Mouse (Mus musculus) hindbrain, embryonic 14.5 days (tissue): ENCODE measurements at regions not wholly inside any gene's neighbourhood (a gene's known extent, or its start where the extent isn't known, plus 50 kb on each side); places are given as distances from the start of the nearest gene placed in this dataset.

Experiments used
- ATAC-seq: fragments of 200-750 bp; cut with Nextera tagmentation; 2 replicates; pipeline ENCODE4 v1.8.0; 2017; ENCODE audit warnings: moderate number of reproducible peaks, mild to moderate bottlenecking, moderate TSS enrichment, moderate library complexity; ENCODE audit not compliant: low FRiP score
- DNase-seq: peaks from one replicate; pipeline ENCODE4 v3.0.0-alpha.2; 2015; ENCODE audit warnings: low spot score
- H3K27ac ChIP-seq: fragments of 300-500 bp; sonication (generic); 2 replicates; pipeline ENCODE4 v1.5.1; 2014; ENCODE audit warnings: mild to moderate bottlenecking, moderate library complexity
- H3K27me3 ChIP-seq: fragments of 300-500 bp; sonication (generic); 2 replicates; pipeline ENCODE4 v1.6.1; 2014; ENCODE audit warnings: mild to moderate bottlenecking, low read length, mixed read lengths; ENCODE audit not compliant: control insufficient read depth, insufficient read depth
- H3K36me3 ChIP-seq: fragments of 300-500 bp; sonication (generic); replicated peaks from 2 replicates; pipeline ENCODE4 v1.6.1; 2014; ENCODE audit not compliant: control insufficient read depth, insufficient read depth
- H3K4me1 ChIP-seq: fragments of 300-500 bp; sonication (generic); replicated peaks from 2 replicates; pipeline ENCODE4 v1.6.1; 2014; ENCODE audit warnings: antibody characterized with exemption, low read length, mixed read lengths; ENCODE audit not compliant: control insufficient read depth, insufficient read depth
- H3K4me2 ChIP-seq: fragments of 300-500 bp; sonication (generic); replicated peaks from 2 replicates; pipeline ENCODE4 v1.6.1; 2014; ENCODE audit warnings: mild to moderate bottlenecking, moderate library complexity
- H3K4me3 ChIP-seq: fragments of 300-500 bp; sonication (generic); replicated peaks from 2 replicates; pipeline ENCODE4 v1.5.1; 2014; ENCODE audit warnings: mild to moderate bottlenecking, low read length
- H3K9ac ChIP-seq: fragments of 300-500 bp; sonication (generic); 2 replicates; pipeline ENCODE4 v1.6.1; 2014
- H3K9me3 ChIP-seq: fragments of 300-500 bp; sonication (generic); 2 replicates; pipeline ENCODE4 v1.6.1; 2016; ENCODE audit warnings: low read length; ENCODE audit not compliant: control insufficient read depth
- WGBS: fragments of 180-500 bp; shearing (Covaris S2); extraction: QIAGEN DNeasy Blood & Tissue Kit; methylation state at CpG from one replicate; pipeline ENCODE4 v1.1.7; 2014; 5-methylcytosine and 5-hydroxymethylcytosine counted together

- peak overlapping the region; percentile 19 for H3K4me2 ChIP-seq
- no peak for ATAC-seq
- no peaks in the 10 kb centered on the region for H3K27me3 ChIP-seq
- peaks cover 5% of the 10 kb centered on the region; the same call in 1 of the 2 replicates for H3K4me1 ChIP-seq
- no peaks in the 10 kb centered on the region for H3K36me3 ChIP-seq
- H3K4me3 ChIP-seq, result no peak overlapping the region
- no peaks in the 10 kb centered on the region for H3K9me3 ChIP-seq
- WGBS, result 74% methylated on average over 13 of the region's 13 CpGs
- H3K9ac ChIP-seq, result no peak overlapping the region
- no peak for DNase-seq
- no peak overlapping the region for H3K27ac ChIP-seq
Observed at GRCm38 (mm10) chr5:16469644-16470275, 83.5 kb upstream of the Hgf start.

- Histone ChIP-seq H3K4me3 (no peak overlapping the region), H3K27me3 (no peaks in the 10 kb centered on the region), H3K27ac (no peak overlapping the region), H3K9me3 (no peaks in the 10 kb centered on the region), H3K9ac (no peak overlapping the region), H3K4me1 (peaks cover 5% of the 10 kb centered on the region; the same call in 1 of the 2 replicates), H3K4me2 (no peak overlapping the region), H3K36me3 (no peaks in the 10 kb centered on the region)
- ATAC-seq, result peak; percentile 59; the same call in 1 of the 2 replicates
- DNase-seq, result no peak
- WGBS, result 56% methylated on average over 10 of the region's 10 CpGs
Observed at GRCm38 (mm10) chr5:16470366-16470982, 82.8 kb upstream of the Hgf start.

- WGBS, result 89% methylated on average over 1 of the region's 1 CpGs
- H3K27ac ChIP-seq, result no peak overlapping the region
- ATAC-seq (no peak), DNase-seq (no peak)
- H3K4me3 ChIP-seq, result no peak overlapping the region
- H3K4me2 ChIP-seq, result no peak overlapping the region
- H3K9ac ChIP-seq, result no peak overlapping the region
- no peaks in the 10 kb centered on the region for H3K4me1 ChIP-seq
- 0 out of 2 replicates have a peak, but pooled peaks cover 7% of the 10 kb centered on the region for H3K9me3 ChIP-seq
- H3K36me3 ChIP-seq, result no peaks in the 10 kb centered on the region
- H3K27me3 ChIP-seq, result no peaks in the 10 kb centered on the region
Observed at GRCm38 (mm10) chr5:16487969-16488368, 65.3 kb upstream of the Hgf start.

GRCm38 (mm10) chr5:16489803-16490202 lies 63.5 kb upstream of the Hgf start:
- ATAC-seq (no peak), DNase-seq (no peak)
- Histone ChIP-seq H3K27me3 (no peaks in the 10 kb centered on the region), H3K27ac (no peak overlapping the region), H3K36me3 (no peaks in the 10 kb centered on the region), H3K9ac (no peak overlapping the region), H3K4me2 (no peak overlapping the region), H3K9me3 (0 out of 2 replicates have a peak, but pooled peaks cover 7% of the 10 kb centered on the region), H3K4me3 (no peak overlapping the region), H3K4me1 (no peaks in the 10 kb centered on the region)

- H3K9me3 ChIP-seq, result no peaks in the 10 kb centered on the region
- no peak overlapping the region for H3K4me2 ChIP-seq
- no peak overlapping the region for H3K4me3 ChIP-seq
- WGBS, result 80% methylated on average over 7 of the region's 7 CpGs
- no peaks in the 10 kb centered on the region for H3K36me3 ChIP-seq
- no peak overlapping the region for H3K27ac ChIP-seq
- no peaks in the 10 kb centered on the region for H3K27me3 ChIP-seq
- ATAC-seq (no peak), DNase-seq (no peak)
- H3K9ac ChIP-seq, result no peak overlapping the region
- H3K4me1 ChIP-seq, result no peaks in the 10 kb centered on the region
Observed at GRCm38 (mm10) chr5:16499891-16500290, 53.4 kb upstream of the Hgf start.
